Mouse (Mus musculus) CD4-positive, CD25-positive, alpha-beta regulatory T cell, adult 2 months (primary cell): ENCODE measurements at regions not wholly inside any gene's neighbourhood (a gene's known extent, or its start where the extent isn't known, plus 50 kb on each side); places are given as distances from the start of the nearest gene placed in this dataset.
"Not testable (repeated sequence)": the region's sequence is repeated elsewhere in the genome, so short reads cannot be mapped to it uniquely, and the experiment has no call there.

Experiments used
- DNase-seq: peaks from one replicate; pipeline ENCODE4 v3.0.0-alpha.2; 2012; ENCODE audit warnings: low read depth, low spot score

DNA sequence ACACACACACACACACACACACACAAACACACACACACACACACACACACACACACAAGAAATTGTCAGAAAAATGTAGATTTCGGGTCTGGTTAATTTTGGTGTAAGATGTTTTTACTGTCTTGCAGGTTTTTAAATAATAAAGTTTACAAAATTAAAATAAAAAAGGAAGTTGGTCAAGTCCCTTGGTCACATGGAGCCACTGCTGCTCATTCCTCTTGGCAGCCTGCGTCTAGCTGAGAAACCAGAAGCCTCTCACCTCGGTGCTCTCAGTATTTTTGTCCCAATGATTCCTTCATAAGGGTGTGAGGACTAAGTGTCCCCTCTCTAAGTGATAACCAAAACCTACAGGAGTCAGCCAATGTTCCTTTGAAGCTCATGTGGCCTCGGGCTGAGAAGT, 76.8 kb upstream of the Smg1 start:
- no peak for DNase-seq

- DNase-seq = no peak
Observed at GRCm38 (mm10) chr7:118318432-118319135, 75.1 kb upstream of the Smg1 start.

GRCm38 (mm10) chr7:118314886-118315285, 71.4 kb upstream of the Smg1 start:
- not testable (repeated sequence) for DNase-seq

DNA sequence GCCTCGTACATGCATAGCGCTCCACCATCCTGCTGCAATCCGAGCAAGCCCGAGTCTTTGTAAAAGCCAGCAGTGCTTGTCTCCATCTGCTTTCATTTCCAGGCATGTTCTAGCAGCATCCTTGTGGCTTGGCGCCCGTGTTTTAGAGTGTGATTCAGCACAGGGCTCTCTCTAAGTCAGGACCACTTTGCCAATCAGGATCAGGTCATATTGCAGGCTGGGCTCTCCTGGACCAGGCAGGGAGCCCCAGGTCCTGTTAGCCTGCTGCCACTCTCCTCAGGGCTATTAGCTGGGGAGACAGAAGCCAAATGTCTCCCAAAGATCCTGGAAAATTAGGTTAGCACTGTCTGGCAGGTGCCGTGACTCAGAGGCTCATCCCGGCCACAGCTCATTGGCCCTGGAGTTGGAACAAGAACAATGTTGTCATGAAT, 70.8 kb upstream of the Smg1 start:
- no peak for DNase-seq

DNA sequence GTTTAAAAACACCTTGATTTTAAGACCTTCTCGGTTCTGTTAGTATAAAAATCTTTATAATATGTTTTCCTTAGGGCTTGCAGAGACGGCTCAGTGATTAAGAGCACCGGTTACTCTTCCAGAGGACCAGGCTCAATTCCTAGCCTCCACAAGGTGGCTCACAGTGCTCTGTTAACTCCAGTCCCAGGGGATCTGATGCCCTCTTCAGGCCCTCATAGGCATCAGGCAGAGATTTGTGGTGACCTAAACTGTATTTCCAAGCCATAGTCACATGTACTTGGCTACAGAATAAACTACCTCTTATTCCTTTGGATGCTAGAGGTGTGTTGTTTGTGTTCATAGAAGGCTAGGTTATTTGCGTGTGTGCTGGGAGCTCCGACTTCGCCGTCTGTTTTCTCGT, 70.3 kb upstream of the Smg1 start:
- DNase-seq = no peak

DNA sequence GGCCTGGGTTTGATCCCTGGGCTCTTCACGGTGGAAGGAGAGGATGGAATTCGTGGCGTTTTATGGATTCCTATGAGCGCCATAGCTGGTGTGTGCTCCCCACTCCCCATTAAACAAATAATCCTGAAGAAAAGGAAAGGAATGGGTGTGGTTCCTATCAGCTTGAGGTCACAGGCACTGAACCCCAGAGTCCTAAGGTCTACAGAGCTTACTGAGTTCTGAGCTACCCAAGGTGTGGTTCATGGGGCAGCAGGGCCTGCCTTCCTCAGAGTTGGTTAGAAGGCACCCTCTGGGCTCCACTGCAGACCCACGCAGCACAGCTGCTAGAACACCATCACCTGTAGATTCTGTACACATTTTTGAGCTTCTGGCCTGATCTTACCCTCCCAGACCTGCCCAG, 66.3 kb upstream of the Smg1 start:
- DNase-seq = no peak

- no peak for DNase-seq
Observed at GRCm38 (mm10) chr7:118308882-118309281, 65.4 kb upstream of the Smg1 start.

DNA sequence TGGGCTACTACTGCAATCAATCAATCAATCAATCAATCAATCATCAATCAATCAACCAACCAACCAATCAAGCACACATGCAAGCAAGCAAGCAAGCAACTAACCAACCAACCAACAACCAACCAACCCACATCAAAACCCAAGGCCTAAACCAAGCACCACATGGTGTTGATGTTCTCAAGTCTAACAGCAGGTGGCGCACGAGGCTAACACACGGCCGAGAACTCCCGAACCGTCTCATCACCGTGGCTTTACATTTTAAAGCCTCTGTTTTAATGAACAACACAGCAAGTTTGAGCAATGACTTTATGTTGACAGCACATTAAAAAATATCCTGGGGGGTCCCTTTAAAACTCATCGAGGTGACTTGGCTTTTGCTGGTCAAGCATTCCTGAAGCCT, 61.3 kb upstream of the Smg1 start:
- DNase-seq = peak; percentile 92

DNA sequence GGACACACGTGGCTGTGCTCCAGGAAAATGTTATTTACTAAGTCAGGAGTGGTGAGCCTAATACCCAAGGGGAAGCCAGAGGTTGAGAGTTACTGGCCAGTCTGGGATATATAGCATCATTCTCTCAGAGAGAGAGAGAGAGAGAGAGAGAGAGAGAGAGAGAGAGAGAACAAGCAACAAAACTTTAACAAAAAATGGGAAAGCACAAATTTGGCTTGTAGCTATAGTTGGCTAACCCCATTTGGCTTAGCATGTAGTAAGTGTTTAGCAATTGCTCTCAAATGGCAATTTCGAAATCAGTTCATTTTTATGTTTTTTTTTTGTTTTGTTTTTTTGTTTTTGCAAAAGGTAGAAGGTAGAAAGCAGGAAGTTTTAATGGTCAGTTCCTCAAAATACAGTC, 60.9 kb upstream of the Smg1 start:
- DNase-seq = no peak

DNA sequence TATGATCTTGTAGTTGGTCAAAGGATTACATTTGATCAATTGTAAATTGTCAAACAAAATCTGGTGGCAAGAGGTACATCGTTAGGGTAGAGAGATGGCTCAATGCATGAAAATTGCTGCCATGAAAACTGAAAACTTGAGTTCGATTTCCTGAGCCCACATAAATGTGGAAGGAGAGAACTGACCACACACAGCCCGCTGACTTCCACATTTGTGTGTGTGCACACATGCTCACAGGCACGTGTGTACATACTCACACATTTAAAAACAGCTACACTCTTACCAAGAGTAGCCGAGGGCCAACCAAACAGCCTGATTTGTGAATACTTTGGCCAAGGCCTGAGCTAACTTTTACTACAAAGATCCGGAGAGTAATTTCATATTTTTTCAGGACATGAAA, 60.5 kb upstream of the Smg1 start:
- DNase-seq = no peak

DNA sequence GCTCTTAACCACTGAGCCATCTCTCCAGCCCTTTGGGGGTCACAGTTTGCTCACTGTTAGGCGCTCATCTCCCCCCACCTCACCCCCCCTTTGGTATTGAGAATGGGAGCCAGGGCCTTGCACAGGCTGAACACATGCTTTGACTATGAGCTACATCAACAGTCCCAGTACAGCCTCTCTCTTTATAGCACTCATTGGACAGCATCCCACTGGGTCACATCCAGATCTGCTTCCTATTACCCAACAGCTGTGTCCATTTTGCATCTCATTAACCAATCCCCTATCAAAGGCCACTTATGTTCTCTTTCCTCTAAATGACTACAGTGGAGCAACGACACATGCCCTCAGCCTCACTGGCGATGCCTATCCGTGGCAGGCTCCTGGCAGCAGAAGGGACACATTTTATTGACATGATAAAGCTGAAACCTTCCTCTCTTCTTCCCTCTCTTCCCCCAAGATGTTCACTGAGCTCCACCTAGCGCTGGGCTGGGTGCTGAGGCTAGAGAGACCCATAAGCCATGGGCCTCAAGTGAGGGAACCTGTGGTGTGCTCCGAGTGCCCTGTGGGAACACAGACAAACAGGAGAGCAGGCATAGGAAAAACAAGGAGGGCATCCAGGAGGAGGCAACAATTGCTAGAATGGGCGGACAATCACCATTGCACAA, 57.3 kb upstream of the Smg1 start:
- no peak for DNase-seq

GRCm38 (mm10) chr7:118297613-118298012, 54.1 kb upstream of the Smg1 start:
- peak; percentile 81 for DNase-seq

DNA sequence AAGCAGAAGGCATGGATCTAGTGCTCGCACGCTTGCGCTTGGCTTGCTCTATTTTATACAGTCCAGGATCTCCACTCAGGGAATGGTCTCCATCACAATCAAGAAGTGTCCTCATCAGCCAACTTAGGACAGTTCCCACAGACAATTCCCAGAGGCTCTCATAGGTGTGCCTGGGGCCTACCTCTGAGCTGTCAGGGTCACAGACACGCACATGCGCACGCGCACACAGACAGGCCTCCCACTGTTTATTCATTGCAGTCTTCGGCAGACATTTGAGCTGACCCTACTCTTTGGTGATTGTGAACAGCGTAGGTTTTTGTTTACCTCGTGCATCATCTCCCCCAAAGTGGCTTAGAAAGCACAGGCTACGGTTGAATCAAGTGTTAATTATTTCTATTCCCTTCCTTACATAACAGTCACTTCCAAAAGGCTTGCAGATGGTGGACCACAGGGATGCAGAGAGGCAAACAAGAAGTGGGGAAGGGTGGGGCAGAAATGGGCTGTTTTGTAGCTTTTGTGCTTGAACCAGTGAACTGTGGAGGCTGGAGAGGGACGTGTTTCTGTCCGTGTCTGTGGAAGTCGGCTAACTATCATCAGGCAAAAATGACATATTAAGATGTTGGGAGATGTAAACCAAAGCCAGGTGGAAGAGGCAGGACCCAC, 53.5 kb upstream of the Smg1 start:
- DNase-seq = no peak

DNA sequence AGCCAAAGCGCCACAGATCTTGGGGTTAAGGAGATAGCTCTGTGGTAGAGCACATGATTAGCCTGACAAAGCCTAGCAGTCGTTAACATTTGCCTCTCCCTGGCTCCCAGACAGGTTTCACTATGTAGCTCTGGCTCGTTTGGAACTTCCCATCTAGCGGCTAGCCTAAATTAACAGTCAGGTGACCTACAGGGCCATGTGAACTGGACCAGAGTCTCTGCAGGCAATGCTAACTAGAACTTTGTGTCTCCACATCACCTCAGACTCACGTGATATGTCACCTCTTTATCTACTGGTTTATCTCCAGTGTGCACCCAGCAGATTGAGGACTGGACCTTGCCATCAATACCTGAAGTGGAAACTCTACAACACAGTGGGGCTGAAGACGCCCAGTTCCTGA, 52.4 kb upstream of the Smg1 start:
- DNase-seq = no peak

GRCm38 (mm10) chr7:118295275-118295674, 51.8 kb upstream of the Smg1 start:
- peak; percentile 69 for DNase-seq

- DNase-seq = no peak
Observed at GRCm38 (mm10) chr7:118294637-118295036, 51.2 kb upstream of the Smg1 start.
